Mouse (Mus musculus) lung, postnatal 36 days (tissue): Measurements from ENCODE around the gene Spats2.
"Not testable (repeated sequence)": the region's sequence is repeated elsewhere in the genome, so short reads cannot be mapped to it uniquely, and the experiment has no call there.

Experiments
- DNase-seq: peaks from one replicate; pipeline ENCODE4 v3.0.0; 2022; ENCODE audit warnings: mixed read lengths

The Spats2 gene

DNA sequence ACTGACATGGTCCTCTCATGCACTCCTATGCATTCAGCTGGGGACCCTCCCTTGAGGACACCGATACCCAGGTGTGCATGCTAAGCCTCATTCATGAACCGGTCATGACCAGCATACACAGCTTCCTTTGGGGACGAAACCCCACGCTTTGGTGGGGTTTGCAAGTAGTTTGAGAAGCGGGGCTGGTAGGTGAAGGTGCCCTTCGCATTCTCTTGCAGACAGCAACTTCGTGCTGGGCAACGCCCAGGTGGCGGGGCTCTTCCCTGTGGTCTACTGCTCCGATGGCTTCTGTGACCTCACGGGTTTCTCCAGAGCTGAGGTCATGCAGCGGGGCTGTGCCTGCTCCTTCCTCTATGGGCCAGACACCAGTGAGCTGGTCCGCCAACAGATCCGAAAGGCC is 100.4 kb downstream of the Spats2 start:
- DNase-seq = no peak

DNA sequence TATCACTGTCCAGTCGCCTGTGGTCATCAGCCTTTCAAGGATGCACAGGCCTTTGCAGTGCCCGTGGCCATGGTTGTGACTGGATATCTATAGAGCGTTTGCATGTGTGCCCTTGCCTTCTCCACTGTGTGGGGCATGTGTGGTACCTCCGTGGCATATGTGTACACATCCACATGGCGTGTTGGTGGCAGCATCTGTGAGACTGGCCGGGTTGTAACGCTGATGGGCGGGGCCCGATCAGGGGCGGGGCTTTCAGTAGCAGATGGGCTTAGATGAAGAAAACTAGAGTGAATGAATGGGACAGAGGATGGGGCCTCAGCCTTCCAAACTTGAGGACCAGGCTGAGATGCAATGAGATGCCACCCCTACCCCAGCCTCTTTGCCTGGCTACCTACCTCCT is 106.3 kb downstream of the Spats2 start:
- DNase-seq = no peak

DNA sequence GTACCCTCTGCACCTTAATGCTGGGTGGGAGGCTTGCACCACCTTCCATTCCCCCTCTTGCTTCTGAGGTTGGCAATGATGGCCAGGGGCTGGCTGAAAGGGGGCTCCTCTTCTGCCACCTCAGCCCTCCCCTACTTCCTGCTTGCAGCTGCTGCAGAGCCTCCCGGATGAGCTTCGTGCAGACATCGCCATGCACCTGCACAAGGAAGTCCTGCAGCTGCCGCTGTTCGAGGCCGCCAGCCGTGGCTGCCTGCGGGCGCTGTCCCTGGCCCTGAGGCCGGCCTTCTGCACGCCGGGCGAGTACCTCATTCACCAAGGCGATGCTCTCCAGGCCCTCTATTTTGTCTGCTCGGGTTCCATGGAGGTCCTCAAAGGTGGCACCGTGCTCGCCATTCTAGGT is 108.0 kb downstream of the Spats2 start:
- no peak for DNase-seq

DNA sequence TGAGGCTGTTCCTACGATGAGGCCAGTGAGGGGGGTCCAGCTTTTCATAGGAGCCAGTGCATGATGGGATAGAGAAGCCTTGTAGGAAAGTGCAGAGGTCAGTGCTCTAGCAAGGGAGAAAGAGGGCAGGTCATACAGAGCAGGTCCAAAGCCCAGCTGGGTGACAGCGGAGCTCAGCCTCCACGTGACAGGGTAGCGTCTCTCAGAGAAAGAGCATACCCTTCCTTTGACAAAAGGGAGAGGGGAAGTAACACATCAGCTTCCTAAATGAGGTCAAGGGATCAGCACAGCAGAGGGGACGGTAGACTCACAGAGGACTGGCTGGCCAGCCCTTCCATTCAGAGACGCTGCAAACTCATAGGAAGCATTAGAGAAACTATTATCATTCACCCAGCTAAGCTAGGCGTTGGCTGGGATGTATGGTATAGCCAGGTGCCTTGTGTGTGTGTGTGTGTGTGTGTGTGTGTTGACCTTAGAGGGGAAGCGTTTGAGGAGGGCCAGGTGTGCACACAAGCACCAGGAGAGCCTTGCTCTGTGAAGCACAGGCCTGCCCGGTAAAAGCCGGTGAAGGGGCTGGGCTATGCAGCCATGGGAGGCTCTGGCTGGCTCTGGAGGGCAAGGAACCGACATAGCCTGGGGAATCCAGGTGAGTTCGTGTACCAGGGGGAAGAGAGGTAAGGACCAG is 108.8 kb downstream of the Spats2 start:
- no peak for DNase-seq

DNA sequence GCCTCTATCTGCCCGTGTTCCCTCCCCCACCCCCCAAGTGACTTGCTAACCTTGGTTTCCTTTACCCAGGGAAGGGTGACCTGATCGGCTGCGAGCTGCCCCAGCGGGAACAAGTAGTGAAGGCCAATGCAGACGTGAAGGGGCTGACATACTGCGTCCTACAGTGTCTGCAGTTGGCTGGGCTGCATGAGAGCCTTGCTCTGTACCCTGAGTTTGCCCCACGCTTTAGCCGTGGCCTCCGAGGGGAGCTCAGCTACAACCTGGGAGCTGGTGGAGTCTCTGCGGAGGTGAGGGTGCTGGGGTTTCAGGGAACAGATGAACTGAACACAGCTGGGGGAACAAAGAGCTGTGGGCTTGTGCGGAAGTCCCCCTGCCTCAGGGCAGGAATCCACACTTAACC is 112.3 kb downstream of the Spats2 start:
- DNase-seq = no peak

DNA sequence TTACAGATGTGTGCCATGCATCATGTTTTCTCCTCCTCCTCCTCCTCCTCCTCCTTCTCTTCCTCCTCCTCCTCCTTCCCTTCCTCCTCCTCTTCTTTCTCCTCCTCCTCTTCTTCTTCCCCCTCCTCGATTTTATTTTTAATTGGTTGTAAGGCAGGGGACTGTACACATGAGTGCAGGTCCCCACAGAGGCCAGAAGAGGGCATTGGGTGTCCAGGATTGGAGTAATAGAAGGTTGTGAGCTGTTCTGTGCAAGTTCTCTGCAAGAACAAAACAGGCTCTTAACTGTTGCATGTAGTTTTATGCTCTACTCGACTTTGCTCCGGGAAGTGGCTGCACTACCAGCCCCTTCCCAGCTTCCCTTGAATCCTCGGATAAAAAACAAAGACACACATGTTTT is 114.4 kb downstream of the Spats2 start:
- DNase-seq = no peak

DNA sequence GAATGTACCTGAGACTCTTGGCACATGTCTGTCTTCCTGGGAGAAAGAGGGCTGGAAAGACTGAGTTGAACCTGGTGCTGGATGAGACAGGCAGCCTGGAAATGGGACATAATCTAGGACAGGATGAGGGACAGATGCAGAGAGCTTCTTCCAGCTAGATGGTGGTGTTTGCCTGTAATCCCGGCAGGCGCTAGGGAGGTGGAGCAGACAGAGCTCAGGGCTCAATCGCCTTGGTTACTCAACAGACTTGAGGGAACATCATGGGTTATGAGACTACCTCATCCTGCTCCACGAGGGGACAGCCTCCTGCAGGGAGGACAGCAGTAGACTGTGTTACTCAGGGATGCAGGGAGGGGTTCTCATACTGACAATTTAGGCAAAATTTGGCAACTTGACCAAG is 115.5 kb downstream of the Spats2 start:
- DNase-seq = no peak

DNA sequence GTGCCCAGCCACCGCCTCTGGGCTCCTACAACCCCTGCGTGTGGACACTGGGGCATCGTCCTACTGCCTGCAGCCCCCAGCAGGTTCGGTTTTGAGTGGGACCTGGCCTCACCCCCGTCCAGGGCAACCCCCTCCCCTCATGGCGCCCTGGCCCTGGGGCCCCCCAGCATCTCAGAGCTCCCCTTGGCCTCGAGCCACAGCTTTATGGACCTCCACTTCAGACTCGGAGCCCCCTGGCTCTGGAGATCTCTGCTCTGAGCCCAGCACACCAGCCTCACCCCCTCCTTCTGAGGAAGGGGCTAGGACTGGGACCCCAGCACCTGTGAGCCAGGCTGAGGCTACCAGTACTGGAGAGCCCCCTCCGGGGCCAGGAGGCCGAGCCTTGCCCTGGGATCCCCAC is 116.3 kb downstream of the Spats2 start:
- no peak for DNase-seq

DNA sequence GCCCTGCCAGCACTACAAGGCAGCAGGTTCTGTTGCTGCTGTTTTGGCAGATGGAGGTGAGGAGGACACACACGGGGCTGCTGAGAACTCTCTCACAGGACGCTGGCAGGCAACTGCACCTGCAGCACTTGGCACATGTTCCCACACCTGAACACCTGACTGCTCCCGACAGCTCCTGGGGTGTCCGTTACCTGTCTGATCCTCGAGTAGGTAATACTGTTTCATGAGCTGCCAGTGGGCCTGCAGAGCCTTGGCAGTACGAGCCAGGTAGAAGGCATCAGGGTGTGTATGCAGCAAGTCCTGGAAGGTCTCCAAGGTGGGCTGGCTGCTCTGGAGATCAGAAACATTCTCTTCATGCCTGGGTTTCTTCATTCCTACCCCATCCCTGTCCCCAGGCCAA is 121.0 kb downstream of the Spats2 start:
- not testable (repeated sequence) for DNase-seq

DNA sequence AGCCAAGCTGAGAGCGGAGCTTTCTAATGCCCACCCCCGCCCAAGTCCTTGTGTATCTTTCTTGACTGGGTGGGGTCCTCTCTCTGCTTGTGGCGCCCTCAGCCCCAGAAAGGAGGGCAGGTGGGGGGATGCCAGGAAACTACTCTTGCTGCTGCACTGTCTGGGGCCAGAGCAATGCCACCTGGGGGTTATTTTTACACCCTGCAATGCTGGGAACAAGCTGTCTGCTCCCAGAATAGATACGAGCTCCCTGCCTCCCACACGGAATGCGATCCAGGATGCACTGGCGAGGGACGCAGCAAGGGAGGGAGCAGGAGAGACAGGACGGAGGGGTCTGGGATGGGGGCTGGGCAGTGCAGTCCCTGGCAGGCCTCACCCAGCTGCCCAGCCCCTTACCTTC is 123.3 kb downstream of the Spats2 start:
- no peak for DNase-seq

DNA sequence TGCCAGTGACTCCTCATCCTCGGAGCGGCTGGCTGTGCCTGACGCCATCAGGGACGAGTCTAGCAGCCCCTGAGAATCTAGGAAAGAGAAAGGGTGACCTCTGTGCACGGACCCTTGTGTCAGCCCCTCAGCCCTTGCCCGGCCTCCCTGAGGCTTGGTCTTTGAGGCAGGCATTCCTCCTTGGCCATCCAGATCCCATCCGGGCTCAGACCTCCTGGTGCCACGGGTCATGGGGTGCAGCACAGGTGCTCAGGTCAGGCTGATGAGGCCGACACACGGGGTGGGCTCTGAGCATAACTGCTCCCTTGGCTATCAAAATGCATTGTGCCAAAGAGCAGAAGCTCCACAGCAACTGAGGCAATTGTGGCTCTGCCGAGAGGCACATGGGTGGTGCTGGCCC is 124.2 kb downstream of the Spats2 start:
- no peak for DNase-seq

DNA sequence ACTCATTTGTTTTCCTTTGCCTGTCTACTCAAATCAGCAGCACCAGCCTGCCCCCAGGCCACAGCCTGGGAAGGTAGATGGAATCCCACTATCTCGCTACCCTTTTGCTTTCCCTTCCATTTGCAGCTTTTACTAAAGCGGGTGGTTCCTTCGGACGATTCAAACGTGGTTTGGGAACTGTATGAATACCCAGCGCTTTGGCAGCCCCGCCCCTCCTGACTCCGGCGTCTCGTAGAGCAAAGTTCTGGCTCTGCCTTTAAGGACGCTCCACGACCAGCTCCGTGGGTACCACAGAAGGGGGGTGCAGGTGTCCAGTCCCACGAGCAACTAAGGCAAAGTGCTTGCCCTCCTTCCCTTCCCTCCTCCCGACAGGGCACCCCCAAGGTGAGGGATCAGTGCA is 125.4 kb downstream of the Spats2 start:
- peak; percentile 11 for DNase-seq

DNA sequence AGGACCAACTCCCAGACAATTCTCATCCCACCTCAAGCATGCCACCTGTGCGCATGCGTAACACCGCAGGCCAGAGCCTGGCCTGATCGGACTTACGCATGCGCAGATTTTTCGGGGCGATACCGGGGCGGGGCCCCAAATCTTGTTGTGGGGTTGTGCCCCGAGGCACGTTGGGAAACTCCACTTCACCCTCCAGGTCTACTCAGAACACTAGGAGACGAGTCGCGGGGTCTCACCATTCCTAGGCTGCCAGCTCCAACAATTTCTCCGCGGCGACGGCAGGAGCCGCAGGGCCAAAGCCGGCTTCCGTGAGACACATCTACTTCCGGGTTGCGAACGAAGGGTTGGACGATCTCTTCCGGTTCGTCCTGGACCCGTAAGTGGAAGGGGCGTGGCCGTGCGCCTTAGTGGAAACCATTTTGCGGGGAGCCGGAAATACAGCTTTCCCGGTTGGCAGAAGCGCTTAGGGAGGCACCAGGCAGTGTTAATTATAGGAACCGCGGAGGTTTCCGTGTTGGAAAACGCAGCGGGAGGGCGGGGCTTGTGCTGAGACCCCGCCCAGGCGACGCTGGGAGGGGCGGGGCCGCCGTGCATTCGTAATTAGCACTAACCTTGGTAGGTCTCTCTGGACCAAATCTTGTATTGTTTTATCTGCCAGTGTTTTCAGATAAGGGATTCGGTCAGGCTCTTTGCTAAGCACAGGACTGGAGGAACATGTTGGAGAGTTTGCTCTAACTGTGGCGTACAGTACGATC is 126.1 kb downstream of the Spats2 start, which contains the start of gene Mcrs1:
Gene Mcrs1, minus strand, starts transcription at position 336 of the 755 bp plus-strand sequence.
- peak; percentile 99 for DNase-seq

DNA sequence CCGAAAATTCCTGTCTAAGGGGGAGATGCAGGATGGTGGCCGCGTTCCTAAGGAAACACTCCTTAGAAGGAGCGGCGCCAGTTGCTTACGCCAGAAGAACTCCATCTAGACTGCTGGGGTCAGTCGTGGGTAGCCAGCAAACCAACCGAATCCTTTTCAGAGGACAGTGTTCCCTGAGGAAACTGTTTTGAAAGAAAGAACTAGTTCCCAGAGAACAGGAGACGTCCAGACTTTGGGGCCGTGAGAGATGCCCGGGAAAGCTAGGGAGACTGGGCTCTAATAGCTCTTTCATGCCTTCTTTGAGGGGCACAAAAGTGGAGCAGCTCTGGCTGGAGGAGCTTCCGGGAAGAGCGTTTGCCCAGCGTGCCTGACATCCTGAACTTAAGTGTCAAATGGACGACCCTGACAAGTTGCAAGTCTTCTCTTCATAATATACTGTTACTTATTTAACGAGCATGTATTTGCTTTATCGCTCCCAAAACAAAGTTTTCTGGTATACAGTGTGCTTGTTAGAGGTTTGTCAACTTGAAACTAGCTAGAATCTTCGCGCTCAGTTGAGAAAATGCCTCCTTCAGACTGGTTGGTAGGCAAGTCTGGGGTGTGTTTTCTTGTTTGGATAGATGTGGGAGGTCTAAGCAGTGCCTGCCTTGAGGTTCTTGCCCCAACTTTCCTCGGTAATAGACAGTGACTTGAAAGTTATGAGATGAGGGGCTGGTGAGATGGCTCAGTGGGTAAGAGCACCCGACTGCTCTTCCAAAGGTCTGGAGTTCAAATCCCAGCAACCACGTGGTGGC is 126.9 kb downstream of the Spats2 start:
- DNase-seq = peak; percentile 6

DNA sequence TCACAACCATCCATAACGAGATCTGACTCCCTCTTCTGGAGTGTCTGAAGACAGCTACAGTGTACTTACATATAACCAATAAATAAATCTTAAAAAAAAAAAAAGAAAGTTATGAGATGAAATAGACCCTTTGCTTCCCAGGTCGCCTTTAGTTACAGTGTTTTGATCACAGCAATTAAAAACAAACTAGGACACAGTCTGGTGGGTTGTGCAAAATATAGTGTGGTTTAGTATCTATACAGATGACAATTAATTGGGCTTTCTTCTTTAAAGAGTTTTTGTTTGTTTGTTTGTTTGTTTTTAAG is 127.4 kb downstream of the Spats2 start:
- DNase-seq = not testable (repeated sequence)

DNA sequence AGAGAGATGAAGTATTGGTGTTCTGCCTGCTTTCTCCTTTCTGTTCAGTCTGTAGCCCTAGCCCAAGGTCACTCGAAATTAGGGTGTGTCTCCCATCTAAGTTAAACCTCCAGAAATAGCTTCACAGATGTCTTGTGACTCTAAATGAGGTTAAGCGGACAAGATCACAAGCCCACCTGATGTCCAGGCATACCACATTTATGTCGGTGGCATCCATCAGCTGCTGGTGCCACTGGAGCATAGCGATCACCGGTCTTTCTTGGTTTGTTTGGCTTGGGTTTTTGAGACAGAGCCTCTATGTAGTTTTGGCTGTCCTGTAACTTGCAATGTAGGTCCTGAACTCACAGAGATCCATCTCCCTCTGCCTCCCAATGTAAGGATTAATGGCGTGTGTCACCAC is 128.1 kb downstream of the Spats2 start:
- DNase-seq = no peak

DNA sequence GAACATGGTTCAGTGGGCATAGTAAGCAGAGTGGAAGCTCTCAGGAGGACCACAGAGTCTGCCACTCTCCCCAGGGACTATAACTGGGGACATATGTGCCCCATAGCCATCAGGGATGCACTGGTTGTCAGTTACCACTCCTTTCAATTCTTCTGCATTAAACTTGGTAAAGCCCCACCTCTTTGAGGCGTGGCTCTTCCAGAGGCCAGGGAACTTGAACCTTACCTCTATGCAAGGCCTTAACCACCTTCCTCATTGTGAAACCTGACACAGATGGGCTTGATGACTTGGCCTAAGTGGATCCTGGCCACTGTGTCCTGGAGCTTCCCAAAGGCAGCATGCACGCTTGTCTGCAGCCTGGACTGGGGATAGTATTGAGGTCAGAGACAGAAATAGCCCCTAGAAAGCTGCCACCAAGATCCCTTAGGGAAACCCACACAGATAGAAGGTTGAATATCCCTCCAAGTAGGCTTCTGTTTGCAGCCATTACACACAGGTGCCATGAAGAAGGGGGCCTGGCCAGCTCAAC is 128.8 kb downstream of the Spats2 start:
- DNase-seq = no peak

DNA sequence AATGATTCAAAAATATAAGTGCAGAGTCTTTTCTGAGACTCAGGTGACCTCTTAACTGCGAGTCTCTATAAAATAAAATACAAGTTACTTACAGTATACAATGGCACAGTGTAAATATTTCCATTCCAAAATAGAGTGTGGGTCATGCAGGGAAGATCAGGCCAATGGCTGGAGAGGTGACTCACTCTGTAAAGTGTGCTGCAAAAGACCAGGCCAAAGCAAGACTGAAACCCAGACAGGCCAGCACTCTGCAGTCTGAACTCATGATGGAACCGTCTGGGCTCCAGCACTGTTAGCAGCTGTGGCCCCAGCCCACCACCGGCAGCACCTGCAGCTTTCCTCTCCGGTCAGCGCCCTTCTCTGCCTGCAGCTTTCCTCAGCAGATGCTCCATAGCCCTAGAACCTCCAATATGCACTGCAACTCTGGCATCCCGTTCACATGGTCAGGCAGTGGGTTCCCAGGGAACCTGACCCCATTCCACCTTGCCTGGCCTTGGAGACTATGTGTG is 129.6 kb downstream of the Spats2 start:
- DNase-seq = no peak

DNA sequence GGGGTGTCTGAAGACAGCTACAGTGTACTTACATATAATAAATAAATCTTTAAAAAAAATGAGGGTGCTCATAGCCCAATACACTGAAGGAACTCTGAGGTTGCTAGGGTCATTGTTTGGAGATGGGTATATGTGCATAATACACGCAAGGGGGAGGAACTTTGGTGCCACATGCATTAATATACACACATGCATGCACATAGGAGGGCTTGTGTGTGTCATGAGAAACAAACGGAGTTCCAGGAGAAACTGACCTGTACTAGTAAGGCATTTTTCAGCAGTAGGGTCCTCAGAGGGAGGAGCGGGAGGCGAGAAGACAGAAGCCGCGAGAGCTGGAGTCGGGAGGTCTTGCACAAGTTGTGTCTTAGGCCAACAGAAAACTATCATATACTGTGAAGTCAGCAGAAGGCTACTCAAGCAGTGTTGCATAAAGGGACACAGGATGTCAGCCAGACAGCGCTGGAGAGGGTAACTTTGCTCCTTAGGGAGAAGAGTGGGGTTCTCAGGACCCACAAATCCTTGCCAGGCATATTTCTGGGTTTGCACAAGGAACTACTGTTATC is 133.5 kb downstream of the Spats2 start:
- no peak for DNase-seq

DNA sequence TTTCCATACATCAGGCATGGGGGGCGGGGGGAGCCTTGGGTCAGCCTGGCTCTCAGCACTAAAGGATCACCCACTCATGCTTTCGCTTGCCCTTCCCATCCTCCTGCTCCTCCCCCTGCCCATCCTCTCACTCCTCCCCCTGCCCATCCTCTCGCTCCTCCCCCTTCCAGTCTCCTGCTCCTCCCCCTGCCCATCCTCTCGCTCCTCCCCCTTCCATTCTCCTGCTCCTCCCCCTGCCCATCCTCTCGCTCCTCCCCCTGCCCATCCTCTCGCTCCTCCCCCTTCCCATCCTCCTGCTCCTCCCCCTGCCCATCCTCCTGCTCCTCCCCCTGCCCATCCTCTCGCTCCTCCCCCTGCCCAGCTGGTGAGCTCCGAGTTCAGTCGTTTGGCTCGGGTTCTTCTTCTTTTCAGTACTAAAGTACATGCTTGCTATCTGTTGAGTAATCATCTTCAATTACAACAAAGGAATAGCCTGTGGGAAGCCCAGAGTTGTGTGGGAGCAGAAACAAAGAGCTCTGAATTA is 134.1 kb downstream of the Spats2 start:
- DNase-seq = peak; percentile 80

DNA sequence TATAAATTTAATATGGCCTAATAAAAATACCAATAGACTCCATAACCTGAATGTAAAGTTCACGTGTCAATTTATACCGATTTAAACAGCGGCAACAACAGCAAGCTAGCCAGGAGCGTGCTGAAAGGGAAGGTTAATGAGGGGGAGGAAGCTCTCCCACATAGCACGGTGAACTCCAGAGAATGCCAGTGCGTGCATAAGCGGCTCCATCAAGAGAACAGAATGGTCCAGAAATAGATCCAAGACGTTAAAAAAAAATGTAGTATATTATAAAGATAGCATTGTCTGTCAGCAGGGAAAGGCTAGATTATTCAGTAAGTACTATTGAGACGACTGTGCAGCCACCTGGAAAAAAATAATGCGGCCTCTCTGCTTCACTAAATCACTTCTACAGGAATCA is 137.0 kb downstream of the Spats2 start:
- DNase-seq = no peak
